Mouse (Mus musculus): ENCODE results near the gene Map4k1. TPM values are rescaled to one million over a fixed set of nuclear protein-coding genes. Genes with fewer than 3 reads are reported as not detected.

Gene Map4k1
- polyA plus RNA-seq, 1 experiment from 2014 or later, result 4.4 TPM

DNA sequence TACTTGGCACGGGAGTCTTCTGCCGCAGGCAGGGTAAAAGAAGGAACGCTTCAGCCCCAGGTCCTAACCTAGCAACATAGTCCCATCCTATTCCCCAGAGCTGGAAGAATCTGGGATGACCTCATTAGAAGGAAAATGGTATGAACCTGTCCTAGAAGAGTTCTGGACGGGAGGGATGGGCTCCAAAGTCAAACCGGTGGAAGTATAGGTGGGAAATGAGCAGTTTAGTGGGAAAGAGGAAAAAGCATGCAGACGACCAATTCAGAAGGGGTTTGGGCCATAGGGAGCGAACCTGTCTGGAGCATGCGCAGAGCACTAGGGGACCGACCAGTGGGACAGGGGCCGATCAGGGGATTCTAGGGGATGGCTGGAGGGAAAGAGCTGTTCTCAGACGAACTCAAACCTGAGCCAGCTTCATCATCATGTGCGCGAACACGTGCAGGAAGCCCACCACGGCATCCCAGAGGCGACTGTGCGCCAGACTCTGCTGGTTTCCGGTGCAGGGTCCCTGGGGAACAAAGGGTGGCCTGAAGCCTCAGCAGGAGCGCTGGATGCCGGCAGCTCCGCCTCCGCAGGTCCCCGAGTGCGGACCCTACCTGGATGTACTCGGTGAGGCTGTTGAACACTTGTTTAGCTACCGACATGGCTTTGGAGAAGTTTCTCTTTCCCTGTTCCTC is 58.3 kb downstream of the Map4k1 start:
- Histone ChIP-seq H3K9ac (peak overlapping the region; percentile 65), H3K4me3 (peak overlapping the region; percentile 46), H3K27me3 (no peaks in the 10 kb centered on the region), H3K4me1 (peaks cover 20% of the 10 kb centered on the region), H3K4me2 (peak overlapping the region; percentile 76), H3K9me3 (replicated peaks) (0 out of 2 replicates have a peak, but pooled peaks cover 2% of the 10 kb centered on the region), H3K27ac (peak overlapping the region; percentile 65), H3K36me3 (ENCODE audit: poor library complexity, severe bottlenecking) (no peaks in the 10 kb centered on the region)
- ATAC-seq, result peak; percentile 64
- WGBS, result under 1% methylated on average over 26 of the region's 26 CpGs

GRCm38 (mm10) chr7:29041194-29041593 is 59.3 kb downstream of the Map4k1 start:
- Histone ChIP-seq H3K9me3 (replicated peaks) (0 out of 2 replicates have a peak, but pooled peaks cover 2% of the 10 kb centered on the region), H3K4me1 (peaks cover 20% of the 10 kb centered on the region), H3K36me3 (ENCODE audit: poor library complexity, severe bottlenecking) (no peaks in the 10 kb centered on the region), H3K27me3 (no peaks in the 10 kb centered on the region), H3K4me3 (no peak overlapping the region), H3K4me2 (no peak overlapping the region), H3K9ac (no peak overlapping the region), H3K27ac (no peak overlapping the region)
- no peak for ATAC-seq
- 80% methylated on average over 5 of the region's 5 CpGs for WGBS

GRCm38 (mm10) chr7:29043016-29043673 is 61.3 kb downstream of the Map4k1 start:
- peaks cover 4% of the 10 kb centered on the region; the same call in 1 of the 2 replicates for H3K9me3 ChIP-seq (replicated peaks)
- H3K9ac ChIP-seq, result 0 out of 2 replicates have a peak overlapping the region, but pooled peaks have one; percentile 31
- 69% methylated on average over 19 of the region's 19 CpGs for WGBS
- H3K27me3 ChIP-seq, result no peaks in the 10 kb centered on the region
- H3K36me3 ChIP-seq (ENCODE audit: poor library complexity, severe bottlenecking), result no peaks in the 10 kb centered on the region
- no peak overlapping the region for H3K4me2 ChIP-seq
- H3K4me3 ChIP-seq, result no peak overlapping the region
- no peak for ATAC-seq
- H3K27ac ChIP-seq, result peak overlapping the region; percentile 45; the same call in 1 of the 2 replicates
- H3K4me1 ChIP-seq, result peaks cover 20% of the 10 kb centered on the region

DNA sequence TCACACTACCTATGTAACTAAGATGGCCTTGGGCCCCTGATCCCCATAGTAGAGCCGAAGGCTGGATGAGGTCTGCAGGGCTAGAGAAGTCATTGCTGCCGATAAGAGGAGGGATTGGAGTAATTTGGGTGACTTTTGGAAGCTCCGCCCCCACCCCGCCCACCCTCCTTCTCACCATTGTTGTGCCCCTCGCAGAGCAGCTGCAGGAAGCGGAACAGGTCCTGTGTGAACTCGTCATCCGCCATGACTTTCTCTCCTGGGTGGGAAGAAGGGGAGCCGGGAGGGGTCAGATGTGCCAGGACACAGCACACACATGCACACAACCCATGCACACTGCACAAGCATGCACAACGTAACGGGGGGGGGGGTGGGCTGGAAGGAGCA is 61.8 kb downstream of the Map4k1 start:
- WGBS, result 49% methylated on average over 11 of the region's 11 CpGs
- no peak for ATAC-seq
- Histone ChIP-seq H3K27ac (no peak overlapping the region), H3K4me1 (peaks cover 20% of the 10 kb centered on the region), H3K9me3 (replicated peaks) (peaks cover 8% of the 10 kb centered on the region; the same call in 1 of the 2 replicates), H3K27me3 (no peaks in the 10 kb centered on the region), H3K36me3 (ENCODE audit: poor library complexity, severe bottlenecking) (no peaks in the 10 kb centered on the region), H3K9ac (no peak overlapping the region), H3K4me3 (no peak overlapping the region), H3K4me2 (no peak overlapping the region)

DNA sequence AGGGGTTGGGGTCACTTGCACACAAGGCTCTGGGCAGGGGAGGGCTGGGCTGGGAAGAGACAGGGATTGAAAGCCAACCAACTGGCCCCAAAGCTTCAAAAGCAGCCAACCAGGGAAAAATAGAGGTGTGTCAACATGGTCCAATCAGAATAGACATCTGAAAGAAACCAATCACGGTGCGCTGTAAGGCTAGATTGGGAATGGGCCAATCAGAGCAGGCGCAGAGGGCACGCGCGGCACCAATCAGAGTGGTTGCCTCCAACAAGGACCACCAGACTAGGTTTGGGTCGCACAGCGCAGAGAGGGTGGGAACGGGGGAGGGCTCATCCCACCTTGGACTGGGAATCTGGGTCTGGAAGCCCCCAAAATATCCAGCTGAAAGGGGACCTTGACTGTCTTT is 62.5 kb downstream of the Map4k1 start:
- Histone ChIP-seq H3K36me3 (ENCODE audit: poor library complexity, severe bottlenecking) (no peaks in the 10 kb centered on the region), H3K9me3 (replicated peaks) (peaks cover 8% of the 10 kb centered on the region; the same call in 1 of the 2 replicates), H3K4me1 (peaks cover 20% of the 10 kb centered on the region), H3K27me3 (no peaks in the 10 kb centered on the region), H3K9ac (no peak overlapping the region), H3K4me2 (no peak overlapping the region), H3K27ac (no peak overlapping the region), H3K4me3 (no peak overlapping the region)
- ATAC-seq, result no peak
- WGBS, result 61% methylated on average over 9 of the region's 9 CpGs

GRCm38 (mm10) chr7:29046533-29046932 is 64.7 kb downstream of the Map4k1 start:
- 3% methylated on average over 12 of the region's 12 CpGs for WGBS
- ATAC-seq, result peak; percentile 50; the same call in 1 of the 2 replicates
- H3K36me3 ChIP-seq (ENCODE audit: poor library complexity, severe bottlenecking), result no peaks in the 10 kb centered on the region
- peaks cover 8% of the 10 kb centered on the region; the same call in 1 of the 2 replicates for H3K9me3 ChIP-seq (replicated peaks)
- peak overlapping the region; percentile 24; the same call in 1 of the 2 replicates for H3K4me2 ChIP-seq
- H3K27ac ChIP-seq, result no peak overlapping the region
- no peak overlapping the region for H3K4me3 ChIP-seq
- H3K27me3 ChIP-seq, result no peaks in the 10 kb centered on the region
- H3K9ac ChIP-seq, result no peak overlapping the region
- peaks cover 7% of the 10 kb centered on the region for H3K4me1 ChIP-seq

DNA sequence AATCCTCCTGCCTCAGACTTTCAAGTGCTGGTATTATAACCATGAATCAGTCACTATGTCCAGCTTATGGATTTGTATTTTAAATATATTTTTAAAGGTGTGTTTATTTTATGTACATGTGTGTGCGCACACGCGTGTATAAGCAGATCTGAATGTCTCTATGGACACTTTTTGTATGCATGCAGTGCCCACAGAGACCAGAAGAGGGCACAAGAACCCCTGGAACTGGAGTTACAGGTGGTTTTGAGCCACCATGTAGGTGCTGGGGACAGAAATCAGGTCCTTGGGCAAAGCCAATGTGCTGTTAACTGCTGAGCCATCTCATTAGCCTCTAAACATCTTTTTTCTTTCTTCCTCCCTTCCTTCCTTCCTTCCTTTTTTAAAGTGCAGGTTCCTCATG is 66.2 kb downstream of the Map4k1 start:
- Histone ChIP-seq H3K9me3 (replicated peaks) (peaks cover 8% of the 10 kb centered on the region; the same call in 1 of the 2 replicates), H3K27ac (no peak overlapping the region), H3K4me1 (peaks cover 8% of the 10 kb centered on the region), H3K27me3 (peaks cover 14% of the 10 kb centered on the region), H3K4me2 (no peak overlapping the region), H3K4me3 (no peak overlapping the region), H3K36me3 (ENCODE audit: poor library complexity, severe bottlenecking) (no peaks in the 10 kb centered on the region), H3K9ac (no peak overlapping the region)
- WGBS, result 87% methylated on average over 3 of the region's 3 CpGs
- ATAC-seq, result no peak

- H3K9ac ChIP-seq, result no peak overlapping the region
- no peaks in the 10 kb centered on the region for H3K36me3 ChIP-seq (ENCODE audit: poor library complexity, severe bottlenecking)
- 79% methylated on average over 11 of the region's 11 CpGs for WGBS
- ATAC-seq, result no peak
- H3K4me3 ChIP-seq, result no peak overlapping the region
- no peak overlapping the region for H3K27ac ChIP-seq
- peaks cover 8% of the 10 kb centered on the region; the same call in 1 of the 2 replicates for H3K9me3 ChIP-seq (replicated peaks)
- peaks cover 6% of the 10 kb centered on the region; the same call in 1 of the 2 replicates for H3K4me1 ChIP-seq
- H3K4me2 ChIP-seq, result no peak overlapping the region
- H3K27me3 ChIP-seq, result peaks cover 19% of the 10 kb centered on the region
These were observed 66.8 kb downstream of the Map4k1 start for GRCm38 (mm10) chr7:29048615-29049014.

- H3K36me3 ChIP-seq (ENCODE audit: poor library complexity, severe bottlenecking), result no peaks in the 10 kb centered on the region
- 34% methylated on average over 2 of the region's 2 CpGs for WGBS
- H3K27me3 ChIP-seq, result peaks cover 28% of the 10 kb centered on the region
- no peak overlapping the region for H3K9ac ChIP-seq
- peaks cover 8% of the 10 kb centered on the region; the same call in 1 of the 2 replicates for H3K9me3 ChIP-seq (replicated peaks)
- no peak overlapping the region for H3K4me3 ChIP-seq
- peak; percentile 46; the same call in 1 of the 2 replicates for ATAC-seq
- H3K27ac ChIP-seq, result no peak overlapping the region
- H3K4me2 ChIP-seq, result no peak overlapping the region
- 0 out of 2 replicates have a peak, but pooled peaks cover 6% of the 10 kb centered on the region for H3K4me1 ChIP-seq
These were observed 68.9 kb downstream of the Map4k1 start for GRCm38 (mm10) chr7:29050797-29051196.

GRCm38 (mm10) chr7:29052821-29053220 is 71.0 kb downstream of the Map4k1 start:
- Histone ChIP-seq H3K9me3 (replicated peaks) (peaks cover 7% of the 10 kb centered on the region; the same call in 1 of the 2 replicates), H3K36me3 (ENCODE audit: poor library complexity, severe bottlenecking) (no peaks in the 10 kb centered on the region), H3K4me2 (peak overlapping the region; percentile 16), H3K9ac (no peak overlapping the region), H3K27ac (no peak overlapping the region), H3K27me3 (peaks cover 32% of the 10 kb centered on the region), H3K4me3 (no peak overlapping the region), H3K4me1 (0 out of 2 replicates have a peak, but pooled peaks cover 6% of the 10 kb centered on the region)
- 7% methylated on average over 19 of the region's 19 CpGs for WGBS
- no peak for ATAC-seq
